Mouse (Mus musculus) liver, embryonic 11.5 days (tissue): ENCODE data around the gene Clec2e. TPM values are rescaled to one million over a fixed set of nuclear protein-coding genes. Genes with fewer than 3 reads are reported as not detected.

ENCODE experiments used
- ATAC-seq: fragments of 200-750 bp; cut with Nextera tagmentation; replicated peaks from 2 replicates; pipeline ENCODE4 v1.8.0; 2017; ENCODE audit warnings: moderate number of reproducible peaks, mild to moderate bottlenecking, moderate TSS enrichment, moderate library complexity; ENCODE audit not compliant: low FRiP score
- DNase-seq: peaks from one replicate; pipeline ENCODE4 v3.0.0-alpha.2; 2017; ENCODE audit warnings: low spot score
- H3K27ac ChIP-seq: fragments of 300-500 bp; sonication (generic); 2 replicates; pipeline ENCODE4 v1.5.1; 2014; ENCODE audit warnings: mild to moderate bottlenecking, low read depth, low read length, control low read depth
- H3K27me3 ChIP-seq: fragments of 300-500 bp; sonication (generic); replicated peaks from 2 replicates; pipeline ENCODE4 v1.6.1; 2014; ENCODE audit warnings: low read length, mixed read lengths; ENCODE audit not compliant: control insufficient read depth, insufficient read depth
- H3K36me3 ChIP-seq: fragments of 300-500 bp; sonication (generic); 2 replicates; pipeline ENCODE4 v1.6.1; 2014; ENCODE audit warnings: mild to moderate bottlenecking, low read length, moderate library complexity, mixed read lengths; ENCODE audit not compliant: control insufficient read depth, insufficient read depth
- H3K4me1 ChIP-seq: fragments of 300-500 bp; sonication (generic); replicated peaks from 2 replicates; pipeline ENCODE4 v1.6.1; 2014; ENCODE audit warnings: low read length, mixed read lengths; ENCODE audit not compliant: control insufficient read depth, insufficient read depth
- H3K4me2 ChIP-seq: fragments of 300-500 bp; sonication (generic); 2 replicates; pipeline ENCODE4 v1.6.1; 2014; ENCODE audit warnings: mild to moderate bottlenecking, control low read depth, moderate library complexity
- H3K4me3 ChIP-seq: fragments of 300-500 bp; sonication (generic); 2 replicates; pipeline ENCODE4 v1.5.1; 2014; ENCODE audit warnings: low read depth, low read length, control low read depth
- H3K9ac ChIP-seq: fragments of 300-500 bp; sonication (generic); 2 replicates; pipeline ENCODE4 v1.6.1; 2014; ENCODE audit warnings: low read depth, low read length, control low read depth
- H3K9me3 ChIP-seq: fragments of 300-500 bp; sonication (generic); 2 replicates; pipeline ENCODE4 v1.6.1; 2016; ENCODE audit warnings: low read length, inconsistent platforms, mixed read lengths; ENCODE audit not compliant: control insufficient read depth
- WGBS: fragments of 180-500 bp; shearing (Covaris S2); extraction: QIAGEN DNeasy Blood & Tissue Kit; methylation state at CpG from one replicate; pipeline ENCODE4 v1.1.7; 2014; 5-methylcytosine and 5-hydroxymethylcytosine counted together
- polyA plus RNA-seq: library from polyadenylated mRNA; unstranded; fragments of >200 nt; fragmentation: Nextera tagmentation; extraction: Ambion mirVana; gene quantifications from 2 replicates; pipeline ENCODE4 v1.2.1, GENCODE M21; 2014

Gene Clec2e
- polyA plus RNA-seq, 1 experiment from 2014 or later, result not detected

DNA sequence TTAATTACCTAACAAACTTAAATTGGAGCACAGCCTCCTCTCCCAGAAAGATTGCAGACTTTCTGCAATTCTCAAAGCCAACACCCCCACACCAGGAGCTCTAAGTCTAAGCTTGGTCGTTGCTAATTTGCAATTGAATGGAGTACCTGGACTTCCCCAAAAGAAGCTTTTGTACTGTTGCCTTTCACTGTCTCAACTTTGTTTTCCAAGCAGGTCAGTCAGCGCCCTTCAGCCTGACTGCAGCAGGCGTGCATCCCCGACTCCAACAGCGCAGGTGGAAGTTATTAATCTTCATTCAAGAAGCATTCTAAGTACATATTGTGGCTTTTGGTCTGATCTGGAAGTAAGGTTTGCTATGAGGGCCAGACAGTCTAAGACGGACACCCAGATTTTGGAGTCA, 15.6 kb downstream of the Clec2e start:
- ATAC-seq (no peak), DNase-seq (no peak)
- Histone ChIP-seq H3K4me1 (no peaks in the 10 kb centered on the region), H3K27me3 (no peaks in the 10 kb centered on the region), H3K4me2 (no peak overlapping the region), H3K36me3 (no peaks in the 10 kb centered on the region), H3K4me3 (no peak overlapping the region), H3K9ac (no peak overlapping the region), H3K9me3 (peaks cover 2% of the 10 kb centered on the region; the same call in 1 of the 2 replicates), H3K27ac (no peak overlapping the region)
- WGBS, result 88% methylated on average over 6 of the region's 6 CpGs

GRCm38 (mm10) chr6:129066986-129067385, 33.7 kb downstream of the Clec2e start:
- Histone ChIP-seq H3K4me1 (no peaks in the 10 kb centered on the region), H3K4me2 (no peak overlapping the region), H3K27me3 (no peaks in the 10 kb centered on the region), H3K4me3 (no peak overlapping the region), H3K27ac (no peak overlapping the region), H3K9me3 (no peaks in the 10 kb centered on the region), H3K36me3 (no peaks in the 10 kb centered on the region), H3K9ac (no peak overlapping the region)
- peak; percentile 78 for ATAC-seq
- DNase-seq, result no peak
- 49% methylated on average over 1 of the region's 1 CpGs for WGBS

DNA sequence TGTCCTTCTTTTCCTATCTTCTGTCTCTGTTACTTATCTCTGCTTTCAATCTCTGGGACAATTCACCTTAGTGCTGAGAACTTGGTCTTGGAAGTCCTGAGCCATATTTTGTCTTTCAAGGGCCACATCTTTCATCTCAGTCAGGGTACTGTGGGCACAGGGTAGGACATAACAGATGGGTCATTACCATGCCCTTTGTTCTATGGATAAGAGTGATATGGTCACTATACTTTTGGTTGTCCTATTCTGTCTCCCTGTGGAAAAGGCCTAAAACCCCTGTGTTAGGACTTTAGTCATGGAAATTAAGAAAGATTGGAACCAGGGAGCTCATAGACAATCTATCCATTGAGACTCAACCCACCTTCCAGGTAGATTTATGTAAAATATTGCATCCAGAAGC, 34.2 kb downstream of the Clec2e start:
- Histone ChIP-seq H3K9ac (no peak overlapping the region), H3K27ac (no peak overlapping the region), H3K4me1 (no peaks in the 10 kb centered on the region), H3K36me3 (no peaks in the 10 kb centered on the region), H3K4me3 (no peak overlapping the region), H3K27me3 (no peaks in the 10 kb centered on the region), H3K9me3 (no peaks in the 10 kb centered on the region), H3K4me2 (no peak overlapping the region)
- DNase-seq, result no peak
- ATAC-seq, result peak; percentile 56; the same call in 1 of the 2 replicates

DNA sequence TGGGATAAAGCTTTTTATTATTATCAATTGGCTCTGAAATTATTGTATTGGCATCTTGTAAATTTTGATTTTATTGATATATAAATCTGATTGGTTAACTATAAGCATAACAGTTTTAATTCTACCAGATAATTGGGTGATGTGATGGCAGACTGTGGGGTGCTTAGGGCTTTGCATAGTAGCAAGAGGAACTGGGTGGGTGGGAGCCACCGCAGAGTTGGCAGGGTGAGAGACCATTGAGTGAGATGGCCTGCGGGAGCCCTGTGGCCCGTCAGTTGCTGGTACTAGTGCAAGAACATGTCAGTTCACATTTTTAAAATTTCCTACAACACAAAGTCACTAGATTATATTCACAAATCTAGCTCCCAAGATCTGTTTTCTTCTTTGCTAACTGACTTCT, 34.9 kb downstream of the Clec2e start:
- H3K9me3 ChIP-seq, result no peaks in the 10 kb centered on the region
- H3K4me3 ChIP-seq, result no peak overlapping the region
- ATAC-seq (no peak), DNase-seq (no peak)
- H3K27ac ChIP-seq, result no peak overlapping the region
- H3K9ac ChIP-seq, result no peak overlapping the region
- no peaks in the 10 kb centered on the region for H3K4me1 ChIP-seq
- H3K4me2 ChIP-seq, result no peak overlapping the region
- H3K36me3 ChIP-seq, result no peaks in the 10 kb centered on the region
- H3K27me3 ChIP-seq, result no peaks in the 10 kb centered on the region
- 83% methylated on average over 3 of the region's 3 CpGs for WGBS

- no peaks in the 10 kb centered on the region for H3K36me3 ChIP-seq
- H3K27ac ChIP-seq, result no peak overlapping the region
Measured at GRCm38 (mm10) chr6:129065407-129065806, 35.3 kb downstream of the Clec2e start.

DNA sequence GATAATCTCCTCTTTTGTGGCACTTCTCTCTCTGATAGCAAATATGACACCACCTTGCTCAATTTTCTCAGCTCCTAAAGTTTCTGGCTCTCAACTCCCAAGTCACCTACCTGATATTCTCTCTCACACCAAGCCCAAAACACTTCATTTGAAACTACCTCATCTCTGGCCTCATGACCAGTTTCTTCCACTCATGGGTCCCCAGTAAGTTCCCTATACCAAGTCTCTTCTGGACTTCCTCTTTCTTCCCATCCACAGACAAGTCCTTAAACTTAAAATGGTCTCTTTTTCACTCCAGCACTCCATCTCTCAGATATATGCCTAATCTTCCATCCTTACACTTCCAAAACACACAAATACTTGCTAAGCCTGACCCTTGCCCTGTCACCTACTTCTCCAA, 42.7 kb downstream of the Clec2e start:
- Histone ChIP-seq H3K27me3 (no peaks in the 10 kb centered on the region), H3K4me1 (no peaks in the 10 kb centered on the region), H3K36me3 (no peaks in the 10 kb centered on the region), H3K27ac (no peak overlapping the region), H3K9me3 (no peaks in the 10 kb centered on the region), H3K9ac (no peak overlapping the region), H3K4me3 (no peak overlapping the region), H3K4me2 (no peak overlapping the region)
- DNase-seq (no peak), ATAC-seq (no peak)

More at GRCm38 (mm10) chr6:129065407-129065806, 35.3 kb downstream of the Clec2e start:
- no peaks in the 10 kb centered on the region for H3K27me3 ChIP-seq
- H3K9ac ChIP-seq, result no peak overlapping the region
- no peak overlapping the region for H3K4me3 ChIP-seq
- DNase-seq (no peak), ATAC-seq (no peak)
- WGBS, result 72% methylated on average over 3 of the region's 3 CpGs
- H3K9me3 ChIP-seq, result no peaks in the 10 kb centered on the region
- H3K4me1 ChIP-seq, result no peaks in the 10 kb centered on the region
- H3K4me2 ChIP-seq, result no peak overlapping the region

DNA sequence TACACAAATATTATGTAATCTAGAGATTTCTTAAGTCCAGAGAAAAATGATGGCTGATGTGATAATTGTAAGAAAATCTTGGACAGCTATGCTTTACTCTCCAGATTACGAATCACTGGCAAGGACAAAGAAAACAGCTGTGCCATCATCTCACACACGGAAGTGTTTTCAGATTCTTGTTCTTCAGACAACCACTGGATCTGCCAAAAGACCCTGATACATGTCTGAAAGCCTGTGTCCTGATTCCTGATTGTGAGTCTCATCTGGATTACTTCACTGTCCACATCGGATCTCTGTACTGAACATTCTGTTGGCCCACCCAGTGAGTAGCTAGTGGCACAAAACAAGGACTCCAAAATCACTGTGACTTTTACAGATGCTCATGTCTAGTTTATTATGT, 44.5 kb downstream of the Clec2e start:
- no peak for DNase-seq
- Histone ChIP-seq H3K27ac (no peak overlapping the region), H3K27me3 (no peaks in the 10 kb centered on the region), H3K4me3 (no peak overlapping the region), H3K9ac (no peak overlapping the region), H3K36me3 (no peaks in the 10 kb centered on the region), H3K4me2 (no peak overlapping the region), H3K9me3 (no peaks in the 10 kb centered on the region), H3K4me1 (no peaks in the 10 kb centered on the region)
- ATAC-seq, result no peak
- 77% methylated on average over 3 of the region's 3 CpGs for WGBS

GRCm38 (mm10) chr6:129051731-129052130, 49.0 kb downstream of the Clec2e start:
- no peaks in the 10 kb centered on the region for H3K9me3 ChIP-seq
- ATAC-seq (no peak), DNase-seq (no peak)
- H3K4me3 ChIP-seq, result no peak overlapping the region
- H3K27me3 ChIP-seq, result no peaks in the 10 kb centered on the region
- peaks cover 5% of the 10 kb centered on the region for H3K4me1 ChIP-seq
- H3K27ac ChIP-seq, result no peak overlapping the region
- H3K9ac ChIP-seq, result no peak overlapping the region
- H3K36me3 ChIP-seq, result no peaks in the 10 kb centered on the region
- no peak overlapping the region for H3K4me2 ChIP-seq
- WGBS, result 79% methylated on average over 5 of the region's 5 CpGs

GRCm38 (mm10) chr6:129051086-129051485, 49.6 kb downstream of the Clec2e start:
- peaks cover 5% of the 10 kb centered on the region for H3K4me1 ChIP-seq
- no peak overlapping the region for H3K9ac ChIP-seq
- 50% methylated on average over 3 of the region's 3 CpGs for WGBS
- ATAC-seq, result no peak
- no peak for DNase-seq
- no peak overlapping the region for H3K4me3 ChIP-seq
- no peak overlapping the region for H3K4me2 ChIP-seq
- H3K27ac ChIP-seq, result no peak overlapping the region
- no peaks in the 10 kb centered on the region for H3K36me3 ChIP-seq
- H3K9me3 ChIP-seq, result no peaks in the 10 kb centered on the region
- no peaks in the 10 kb centered on the region for H3K27me3 ChIP-seq
